Mouse (Mus musculus): ENCODE measurements around the gene Cby1. TPM values are rescaled to one million over a fixed set of nuclear protein-coding genes. Genes with fewer than 3 reads are reported as not detected.
A peak's percentile ranks its signal among the peaks of the same experiment; 100 is the strongest.

The Cby1 gene
- 18.8 and 22.0 TPM in 2 replicates for total RNA-seq (2017)

GRCm38 (mm10) chr15:79658531-79659375 is at the start of gene Cby1, which contains the start of gene Fam227a:
Cby1 (plus strand) TSS chr15:79659199.
Fam227a (minus strand) TSS chr15:79658956.
- peak; percentile 74 for ATAC-seq (ENCODE audit: extremely low read depth, insufficient number of reproducible peaks, low FRiP score, poor library complexity, severe bottlenecking)

GRCm38 (mm10) chr15:79609226-79609625 is 49.8 kb upstream of the Cby1 start:
- no peak for ATAC-seq (ENCODE audit: extremely low read depth, insufficient number of reproducible peaks, low FRiP score, poor library complexity, severe bottlenecking)

GRCm38 (mm10) chr15:79615501-79615900 is 43.5 kb upstream of the Cby1 start:
- ATAC-seq (ENCODE audit: extremely low read depth, insufficient number of reproducible peaks, low FRiP score, poor library complexity, severe bottlenecking), result no peak

- ATAC-seq (ENCODE audit: extremely low read depth, insufficient number of reproducible peaks, low FRiP score, poor library complexity, severe bottlenecking), result no peak
Observed at GRCm38 (mm10) chr15:79616729-79617128, 42.3 kb upstream of the Cby1 start.

- ATAC-seq (ENCODE audit: extremely low read depth, insufficient number of reproducible peaks, low FRiP score, poor library complexity, severe bottlenecking), result no peak
Observed at GRCm38 (mm10) chr15:79617135-79617534, 41.9 kb upstream of the Cby1 start.

GRCm38 (mm10) chr15:79618456-79618855 is 40.5 kb upstream of the Cby1 start:
- ATAC-seq (ENCODE audit: extremely low read depth, insufficient number of reproducible peaks, low FRiP score, poor library complexity, severe bottlenecking), result no peak

GRCm38 (mm10) chr15:79619770-79620414 is 39.1 kb upstream of the Cby1 start:
- ATAC-seq (ENCODE audit: extremely low read depth, insufficient number of reproducible peaks, low FRiP score, poor library complexity, severe bottlenecking), result no peak

GRCm38 (mm10) chr15:79630471-79630870 is 28.5 kb upstream of the Cby1 start:
- ATAC-seq (ENCODE audit: extremely low read depth, insufficient number of reproducible peaks, low FRiP score, poor library complexity, severe bottlenecking), result no peak

- ATAC-seq (ENCODE audit: extremely low read depth, insufficient number of reproducible peaks, low FRiP score, poor library complexity, severe bottlenecking), result no peak
Observed at GRCm38 (mm10) chr15:79641135-79641817, 17.7 kb upstream of the Cby1 start.

GRCm38 (mm10) chr15:79645483-79645882 is 13.5 kb upstream of the Cby1 start:
- ATAC-seq (ENCODE audit: extremely low read depth, insufficient number of reproducible peaks, low FRiP score, poor library complexity, severe bottlenecking), result no peak

DNA sequence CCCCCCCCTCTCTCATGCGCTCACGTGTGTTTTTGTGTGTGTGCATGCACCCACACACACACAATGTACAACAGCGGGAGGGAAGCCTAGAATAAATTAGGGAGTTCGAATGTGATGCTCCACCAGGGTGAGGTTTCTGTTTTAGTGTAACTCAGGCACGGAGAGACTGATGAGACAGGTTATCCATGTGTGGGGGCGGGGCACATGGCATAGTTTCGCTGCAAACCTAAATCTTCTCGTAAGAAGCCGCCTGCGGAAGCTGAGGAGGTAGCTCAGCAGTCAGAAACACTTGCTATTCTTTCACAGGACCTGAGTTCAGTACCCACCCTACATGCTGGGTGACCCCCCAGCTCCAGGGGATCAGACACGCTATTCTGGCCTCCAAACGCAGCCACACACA is 10.9 kb upstream of the Cby1 start:
- ATAC-seq (ENCODE audit: extremely low read depth, insufficient number of reproducible peaks, low FRiP score, poor library complexity, severe bottlenecking), result no peak

GRCm38 (mm10) chr15:79650569-79650968 is 8.4 kb upstream of the Cby1 start:
- ATAC-seq (ENCODE audit: extremely low read depth, insufficient number of reproducible peaks, low FRiP score, poor library complexity, severe bottlenecking), result peak; percentile 83

DNA sequence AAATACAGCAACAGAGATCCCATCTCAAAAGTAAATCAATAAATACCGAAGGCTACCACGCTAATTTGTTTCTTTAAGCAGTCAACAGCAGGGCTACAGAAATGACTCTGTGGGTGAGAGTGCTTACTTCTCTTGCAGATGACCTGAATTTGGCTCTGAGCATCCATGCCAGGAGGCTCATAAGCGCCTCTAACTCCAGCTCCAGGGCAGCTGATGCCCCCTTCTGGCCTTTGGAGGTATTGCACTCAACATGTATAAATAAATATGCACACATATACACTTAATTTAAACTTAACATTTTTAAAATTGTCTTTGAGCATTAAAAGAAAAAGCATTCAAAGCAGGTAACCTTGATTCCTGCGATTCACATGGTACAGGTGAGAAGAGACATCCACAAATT is 7.5 kb upstream of the Cby1 start:
- ATAC-seq (ENCODE audit: extremely low read depth, insufficient number of reproducible peaks, low FRiP score, poor library complexity, severe bottlenecking), result no peak

GRCm38 (mm10) chr15:79656451-79656850 is 2.5 kb upstream of the Cby1 start:
- no peak for ATAC-seq (ENCODE audit: extremely low read depth, insufficient number of reproducible peaks, low FRiP score, poor library complexity, severe bottlenecking)

GRCm38 (mm10) chr15:79657837-79658530 is 1.0 kb upstream of the Cby1 start:
- ATAC-seq (ENCODE audit: extremely low read depth, insufficient number of reproducible peaks, low FRiP score, poor library complexity, severe bottlenecking), result peak; percentile 51

DNA sequence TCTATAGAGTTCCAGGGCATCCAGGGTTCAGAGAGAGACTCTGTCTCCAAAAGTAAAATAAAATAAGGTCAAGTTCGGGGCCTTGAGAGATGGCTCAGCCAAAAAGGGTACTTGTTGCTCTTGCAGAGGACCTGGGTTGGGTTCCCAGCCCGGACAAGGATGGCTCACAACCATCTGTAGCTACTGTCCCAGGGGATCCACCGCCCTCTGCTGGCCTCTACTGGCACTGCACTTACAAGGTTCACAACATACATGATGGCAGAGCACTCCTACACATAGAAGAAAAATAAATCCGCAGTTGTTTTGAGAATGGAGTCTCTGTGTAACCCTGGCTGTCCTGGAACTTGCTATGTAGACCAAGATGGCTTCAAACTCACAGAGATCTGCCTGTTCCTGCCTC is 2.9 kb downstream of the Cby1 start:
- ATAC-seq (ENCODE audit: extremely low read depth, insufficient number of reproducible peaks, low FRiP score, poor library complexity, severe bottlenecking), result no peak

GRCm38 (mm10) chr15:79664666-79665065 is 5.7 kb downstream of the Cby1 start:
- no peak for ATAC-seq (ENCODE audit: extremely low read depth, insufficient number of reproducible peaks, low FRiP score, poor library complexity, severe bottlenecking)

DNA sequence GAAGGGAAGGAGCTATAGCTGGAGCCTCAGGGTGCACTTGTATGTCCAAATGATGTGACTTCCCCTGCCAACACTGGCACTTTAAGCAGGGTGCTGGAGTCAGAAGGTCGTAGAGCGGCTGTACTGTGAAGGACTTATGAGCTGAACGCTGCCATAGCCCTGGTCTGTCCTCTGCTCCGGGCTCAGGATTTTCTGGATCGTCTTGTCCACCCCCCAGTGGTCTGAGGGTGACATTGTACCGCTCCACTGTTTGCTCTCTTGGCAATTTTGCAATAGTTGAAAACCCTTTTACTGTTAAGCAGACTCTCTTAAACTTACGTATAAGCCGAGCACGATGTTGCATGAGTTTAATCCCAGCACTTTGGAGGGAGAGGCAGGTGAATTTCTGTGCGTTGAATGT is 10.2 kb downstream of the Cby1 start:
- no peak for ATAC-seq (ENCODE audit: extremely low read depth, insufficient number of reproducible peaks, low FRiP score, poor library complexity, severe bottlenecking)

GRCm38 (mm10) chr15:79670249-79670971 is 11.4 kb downstream of the Cby1 start, which contains the start of gene Tomm22:
Tomm22 (plus strand) TSS chr15:79670861.
- peak; percentile 95 for ATAC-seq (ENCODE audit: extremely low read depth, insufficient number of reproducible peaks, low FRiP score, poor library complexity, severe bottlenecking)
